Mouse (Mus musculus) MEL (cell line): ENCODE data around the gene Cd79b. TPM values are rescaled to one million over a fixed set of nuclear protein-coding genes. Genes with fewer than 3 reads are reported as not detected.

Experiments used
- DNase-seq: peaks from one replicate; pipeline ENCODE4 v3.0.0; 2011; ENCODE audit warnings: low read depth, low spot score
- H3K27ac ChIP-seq: 2 replicates; pipeline ENCODE4 v1.5.1; 2012; ENCODE audit warnings: low read depth, mild to moderate bottlenecking, control low read depth, low read length, moderate library complexity; ENCODE audit not compliant: control insufficient read depth
- H3K27me3 ChIP-seq, 2 experiments: fragments of 150-350 bp in 1 of 2; sonication (generic) in 1 of 2; 2 replicates each; pipeline ENCODE4 v1.6.1; 2012; ENCODE audit warnings: low read length in 2 of 2, mild to moderate bottlenecking in 2 of 2, improper control_type of control experiment in 1 of 2, moderate library complexity in 1 of 2; ENCODE audit not compliant: insufficient read depth in 2 of 2, control insufficient read depth in 1 of 2
- H3K36me3 ChIP-seq, 2 experiments: 2 replicates each; pipeline ENCODE4 v1.6.1; 2012 to 2014; ENCODE audit warnings: low read length in 2 of 2, improper control_type of control experiment in 1 of 2, inconsistent platforms in 1 of 2, mild to moderate bottlenecking in 1 of 2; ENCODE audit not compliant: insufficient read depth in 2 of 2, control insufficient read depth in 1 of 2
- H3K4me1 ChIP-seq, 2 experiments: fragments of 150-350 bp in 1 of 2; sonication (generic) in 1 of 2; 2 replicates each; pipeline ENCODE4 v1.6.1; 2012; ENCODE audit warnings: low read length in 2 of 2, improper control_type of control experiment in 1 of 2, mild to moderate bottlenecking in 1 of 2; ENCODE audit not compliant: insufficient read depth in 2 of 2, control insufficient read depth in 1 of 2
- H3K4me3 ChIP-seq, 2 experiments: fragments of 150-350 bp in 1 of 2; sonication (generic) in 1 of 2; 2 replicates each; pipeline ENCODE4 v1.5.1; 2012; ENCODE audit warnings: low read depth in 2 of 2, low read length in 2 of 2, mild to moderate bottlenecking in 2 of 2, moderate library complexity in 2 of 2, control low read depth in 1 of 2, improper control_type of control experiment in 1 of 2; ENCODE audit not compliant: control insufficient read depth in 1 of 2, insufficient read depth in 1 of 2
- H3K79me2 ChIP-seq: 2 replicates; pipeline ENCODE4 v1.6.1; 2012; ENCODE audit warnings: mild to moderate bottlenecking, low read length, moderate library complexity; ENCODE audit not compliant: control insufficient read depth, poor library complexity, insufficient read depth
- H3K9ac ChIP-seq: 2 replicates; pipeline ENCODE4 v1.6.1; 2012; ENCODE audit warnings: low read depth, mild to moderate bottlenecking, control low read depth, low read length, moderate library complexity; ENCODE audit not compliant: control insufficient read depth, poor library complexity, severe bottlenecking
- H3K9me3 ChIP-seq: fragments of 150-350 bp; sonication (generic); replicated peaks from 2 replicates; pipeline ENCODE4 v1.6.1; 2012; ENCODE audit warnings: mild to moderate bottlenecking, low read length, improper control_type of control experiment, moderate library complexity; ENCODE audit not compliant: insufficient read depth
- BHLHE40 ChIP-seq: IDR thresholded peaks from 2 replicates; pipeline ENCODE4 v1.6.1; 2012; ENCODE audit warnings: low read depth, mild to moderate bottlenecking, inconsistent platforms, low read length, improper control_type of control experiment, borderline replicate concordance
- CHD1 ChIP-seq: IDR thresholded peaks from 2 replicates; pipeline ENCODE4 v1.6.1; 2012; ENCODE audit warnings: low read depth, mild to moderate bottlenecking, inconsistent platforms, low read length, improper control_type of control experiment
- E2F4 ChIP-seq: IDR thresholded peaks from 2 replicates; pipeline ENCODE4 v1.6.1; 2011; ENCODE audit warnings: low read depth, low read length, improper control_type of control experiment, borderline replicate concordance
- ELF1 ChIP-seq: IDR thresholded peaks from 2 replicates; pipeline ENCODE4 v1.6.1; 2014; ENCODE audit warnings: low read depth, mild to moderate bottlenecking, inconsistent platforms, low read length, improper control_type of control experiment, moderate library complexity
- ETS1 ChIP-seq: IDR thresholded peaks from 2 replicates; pipeline ENCODE4 v1.6.1; 2012; ENCODE audit warnings: low read depth, mild to moderate bottlenecking, inconsistent platforms, low read length, improper control_type of control experiment, moderate library complexity
- KAT2A ChIP-seq: conservative IDR thresholded peaks from 2 replicates; pipeline ENCODE4 v1.6.1; 2012; ENCODE audit warnings: low read depth, low read length, improper control_type of control experiment, inconsistent platforms
- MAFK ChIP-seq: IDR thresholded peaks from 2 replicates; pipeline ENCODE4 v1.6.1; 2011; ENCODE audit warnings: low read depth, mild to moderate bottlenecking, low read length, improper control_type of control experiment, borderline replicate concordance
- MAZ ChIP-seq: IDR thresholded peaks from 2 replicates; pipeline ENCODE4 v1.6.1; 2012; ENCODE audit warnings: low read depth, mild to moderate bottlenecking, inconsistent platforms, low read length, improper control_type of control experiment
- MEF2A ChIP-seq: IDR thresholded peaks from 2 replicates; pipeline ENCODE4 v1.6.1; 2014; ENCODE audit warnings: low read depth, mild to moderate bottlenecking, inconsistent platforms, low read length, improper control_type of control experiment; ENCODE audit not compliant: poor library complexity, insufficient replicate concordance, severe bottlenecking; ENCODE audit errors: extremely low read depth
- MXI1 ChIP-seq: IDR thresholded peaks from 2 replicates; pipeline ENCODE4 v1.6.1; 2011; ENCODE audit warnings: mild to moderate bottlenecking, low read depth, low read length, improper control_type of control experiment
- MYC ChIP-seq: IDR thresholded peaks from 2 replicates; pipeline ENCODE4 v1.6.1; 2011; ENCODE audit warnings: low read depth, mild to moderate bottlenecking, low read length, improper control_type of control experiment, moderate library complexity
- NRF1 ChIP-seq: IDR thresholded peaks from 2 replicates; pipeline ENCODE4 v1.6.1; 2014; ENCODE audit warnings: low read depth, mild to moderate bottlenecking, inconsistent platforms, low read length, improper control_type of control experiment, moderate library complexity; ENCODE audit not compliant: poor library complexity, insufficient read depth, severe bottlenecking
- POLR2A ChIP-seq, 2 experiments: IDR thresholded peaks; 2 replicates each; pipeline ENCODE4 v1.6.1; 2011 to 2012; ENCODE audit warnings: low read length in 2 of 2, mild to moderate bottlenecking in 2 of 2, control low read depth in 1 of 2, improper control_type of control experiment in 1 of 2, low read depth in 1 of 2, moderate library complexity in 1 of 2; ENCODE audit not compliant: control insufficient read depth in 1 of 2, insufficient read depth in 1 of 2, poor library complexity in 1 of 2
- RCOR1 ChIP-seq: IDR thresholded peaks from 2 replicates; pipeline ENCODE4 v1.6.1; 2012; ENCODE audit warnings: low read depth, mild to moderate bottlenecking, inconsistent platforms, low read length, improper control_type of control experiment
- SIN3A ChIP-seq: IDR thresholded peaks from 2 replicates; pipeline ENCODE4 v1.6.1; 2012; ENCODE audit warnings: low read length, improper control_type of control experiment, inconsistent platforms
- SMC3 ChIP-seq: IDR thresholded peaks from 2 replicates; pipeline ENCODE4 v1.6.1; 2011; ENCODE audit warnings: low read depth, low read length, improper control_type of control experiment
- USF1 ChIP-seq: IDR thresholded peaks from 2 replicates; pipeline ENCODE4 v1.6.1; 2014; ENCODE audit warnings: low read depth, mild to moderate bottlenecking, inconsistent platforms, low read length, improper control_type of control experiment, moderate library complexity
- USF2 ChIP-seq, 2 experiments: IDR thresholded peaks; 2 replicates each; pipeline ENCODE4 v1.6.1; 2011 to 2012; ENCODE audit warnings: improper control_type of control experiment in 2 of 2, low read length in 2 of 2, borderline replicate concordance in 1 of 2, inconsistent platforms in 1 of 2, low read depth in 1 of 2, mild to moderate bottlenecking in 1 of 2; ENCODE audit not compliant: insufficient read depth in 1 of 2
- ZMIZ1 ChIP-seq: IDR thresholded peaks from 2 replicates; pipeline ENCODE4 v1.6.1; 2012; ENCODE audit warnings: low read depth, mild to moderate bottlenecking, inconsistent platforms, low read length, improper control_type of control experiment, moderate library complexity
- ZNF384 ChIP-seq: IDR thresholded peaks from 2 replicates; pipeline ENCODE4 v1.6.1; 2012; ENCODE audit warnings: low read depth, mild to moderate bottlenecking, inconsistent platforms, low read length, improper control_type of control experiment
- polyA plus RNA-seq, 2 experiments: library from polyadenylated mRNA; stranded (reverse) in 1 of 2; unstranded in 1 of 2; fragments of >175 nt in 1 of 2; fragments of >200 nt in 1 of 2; gene quantifications; 2 replicates each; pipeline versions ENCODE4 v1.2.1 to v1.2.4; 2012; ENCODE audit warnings: low replicate concordance in 2 of 2, low read depth in 1 of 2; ENCODE audit not compliant: insufficient read length in 2 of 2, insufficient read depth in 1 of 2, missing spikeins in 1 of 2
- total RNA-seq: library from RNA; depleted of rRNA; stranded (reverse); fragments of 300-350 nt; gene quantifications from 2 replicates; pipeline ENCODE4 v1.2.3, GENCODE M21; 2012

Gene Cd79b
- total and polyA plus RNA-seq, 3 experiments: 0.54 to 2.4 TPM; not detected in 1

GRCm38 (mm10) chr11:106276454-106276853 is 38.1 kb downstream of the Cd79b start, which contains the start of gene Tcam1 (continued):
- TF ChIP-seq NRF1 (peak; percentile 78), MAFK (no peak), MXI1 (peak; percentile 93; the same call in 1 of the 2 replicates), USF2 (IDR thresholded peaks at IDR 0.05; ENCODE audit: borderline replicate concordance in 1 of 2, insufficient read depth in 1 of 2, low read depth in 1 of 2, low read length in 2 of 2) (no peak), KAT2A (no peak), POLR2A (IDR thresholded peaks at IDR 0.05; ENCODE audit: control insufficient read depth in 1 of 2, insufficient read depth in 1 of 2, low read depth in 1 of 2, low read length in 2 of 2, poor library complexity in 1 of 2) (peak in 1 of 2 experiments; percentile 45; a peak in 1 of 4 replicates)
- TF ChIP-seq, all 39 proteins: peak for 17

- Histone ChIP-seq H3K36me3 (peaks cover 0 to 18% of the 10 kb centered on the region in 2 experiments; a peak in 2 of 4 replicates), H3K9ac (no peak overlapping the region), H3K4me3 (no peak overlapping the region), H3K4me1 (peaks cover 0 to 34% of the 10 kb centered on the region in 2 experiments; a peak in 3 of 4 replicates), H3K27me3 (no peaks in the 10 kb centered on the region), H3K27ac (no peak overlapping the region), H3K79me2 (peaks cover 29% of the 10 kb centered on the region), H3K9me3 (no peaks in the 10 kb centered on the region)
- DNase-seq: no peak
- TF ChIP-seq MAZ: no peak
These were observed 39.6 kb downstream of the Cd79b start for GRCm38 (mm10) chr11:106274971-106275411.

- H3K4me1 ChIP-seq: peaks cover 0 to 34% of the 10 kb centered on the region in 2 experiments; a peak in 3 of 4 replicates
These were observed 40.2 kb downstream of the Cd79b start for GRCm38 (mm10) chr11:106274374-106274773.

GRCm38 (mm10) chr11:106273811-106274210 is 40.8 kb downstream of the Cd79b start:
- Histone ChIP-seq H3K79me2 (peaks cover 38% of the 10 kb centered on the region), H3K36me3 (peaks cover 0 to 18% of the 10 kb centered on the region in 2 experiments; a peak in 2 of 4 replicates), H3K27me3 (no peaks in the 10 kb centered on the region), H3K9ac (peak overlapping the region; percentile 75), H3K27ac (peak overlapping the region; percentile 69; the same call in 1 of the 2 replicates), H3K9me3 (no peaks in the 10 kb centered on the region), H3K4me1 (peaks cover 0 to 36% of the 10 kb centered on the region in 2 experiments; a peak in 3 of 4 replicates), H3K4me3 (peak overlapping the region in 1 of 2 experiments; percentile 75; a peak in 2 of 4 replicates)
- no peak for DNase-seq
- TF ChIP-seq MEF2A (no peak), BHLHE40 (no peak), RCOR1 (no peak), USF1 (no peak), MYC (no peak), SMC3 (no peak), CHD1 (no peak), ZNF384 (no peak), MAFK (no peak), POLR2A (IDR thresholded peaks at IDR 0.05; ENCODE audit: control insufficient read depth in 1 of 2, insufficient read depth in 1 of 2, low read depth in 1 of 2, low read length in 2 of 2, poor library complexity in 1 of 2) (no peak), ETS1 (no peak), ZMIZ1 (no peak), SIN3A (no peak), ELF1 (no peak)

More at GRCm38 (mm10) chr11:106274374-106274773, 40.2 kb downstream of the Cd79b start:
- Histone ChIP-seq H3K9ac (no peak overlapping the region), H3K36me3 (peaks cover 0 to 18% of the 10 kb centered on the region in 2 experiments; a peak in 2 of 4 replicates), H3K27ac (no peak overlapping the region), H3K79me2 (peaks cover 32% of the 10 kb centered on the region), H3K27me3 (no peaks in the 10 kb centered on the region), H3K9me3 (no peaks in the 10 kb centered on the region), H3K4me3 (no peak overlapping the region)
- no peak for DNase-seq
- TF ChIP-seq E2F4: no peak
